Mouse (Mus musculus) ES-Bruce4 (cell line): Measurements from ENCODE around the gene Ywhab.

Source experiments
- CTCF ChIP-seq: IDR thresholded peaks from one replicate; pipeline ENCODE4 v1.8.1; 2011; ENCODE audit warnings: low read depth, low read length
- EP300 ChIP-seq: IDR thresholded peaks from 2 replicates; pipeline ENCODE4 v1.6.1; 2011; ENCODE audit warnings: low read depth, low read length; ENCODE audit not compliant: insufficient read depth
- POLR2A ChIP-seq: IDR thresholded peaks from one replicate; pipeline ENCODE4 v1.8.1; 2011; ENCODE audit warnings: low read length; ENCODE audit not compliant: insufficient read depth

DNA sequence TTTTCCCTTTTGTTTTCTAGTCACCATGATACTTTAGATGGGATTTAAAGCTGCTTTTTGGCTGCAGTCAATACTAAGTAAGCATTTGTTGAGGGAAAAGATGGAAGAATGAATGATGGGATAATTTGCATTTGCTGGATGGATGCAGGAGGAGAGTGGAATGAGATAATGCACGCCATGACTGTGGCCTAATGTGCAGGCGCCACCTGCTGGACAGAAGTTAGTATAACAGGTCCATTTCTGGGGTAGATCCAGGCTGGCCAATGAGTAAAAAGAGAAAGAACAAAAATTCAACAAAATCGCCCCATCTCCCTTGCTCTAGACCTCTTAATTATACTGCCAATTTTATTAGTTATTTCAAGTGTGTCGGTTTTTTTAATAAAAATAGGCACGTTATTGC, 26.2 kb upstream of the Ywhab start:
- TF ChIP-seq POLR2A (no peak), EP300 (no peak), CTCF (peak; percentile 94)
